Mouse (Mus musculus) right cerebral cortex, postnatal 14 days (tissue): Measurements from ENCODE around the gene Nmbr.

Source experiments
- DNase-seq: peaks from one replicate; pipeline ENCODE4 v3.0.0; 2022

Nmbr gene

DNA sequence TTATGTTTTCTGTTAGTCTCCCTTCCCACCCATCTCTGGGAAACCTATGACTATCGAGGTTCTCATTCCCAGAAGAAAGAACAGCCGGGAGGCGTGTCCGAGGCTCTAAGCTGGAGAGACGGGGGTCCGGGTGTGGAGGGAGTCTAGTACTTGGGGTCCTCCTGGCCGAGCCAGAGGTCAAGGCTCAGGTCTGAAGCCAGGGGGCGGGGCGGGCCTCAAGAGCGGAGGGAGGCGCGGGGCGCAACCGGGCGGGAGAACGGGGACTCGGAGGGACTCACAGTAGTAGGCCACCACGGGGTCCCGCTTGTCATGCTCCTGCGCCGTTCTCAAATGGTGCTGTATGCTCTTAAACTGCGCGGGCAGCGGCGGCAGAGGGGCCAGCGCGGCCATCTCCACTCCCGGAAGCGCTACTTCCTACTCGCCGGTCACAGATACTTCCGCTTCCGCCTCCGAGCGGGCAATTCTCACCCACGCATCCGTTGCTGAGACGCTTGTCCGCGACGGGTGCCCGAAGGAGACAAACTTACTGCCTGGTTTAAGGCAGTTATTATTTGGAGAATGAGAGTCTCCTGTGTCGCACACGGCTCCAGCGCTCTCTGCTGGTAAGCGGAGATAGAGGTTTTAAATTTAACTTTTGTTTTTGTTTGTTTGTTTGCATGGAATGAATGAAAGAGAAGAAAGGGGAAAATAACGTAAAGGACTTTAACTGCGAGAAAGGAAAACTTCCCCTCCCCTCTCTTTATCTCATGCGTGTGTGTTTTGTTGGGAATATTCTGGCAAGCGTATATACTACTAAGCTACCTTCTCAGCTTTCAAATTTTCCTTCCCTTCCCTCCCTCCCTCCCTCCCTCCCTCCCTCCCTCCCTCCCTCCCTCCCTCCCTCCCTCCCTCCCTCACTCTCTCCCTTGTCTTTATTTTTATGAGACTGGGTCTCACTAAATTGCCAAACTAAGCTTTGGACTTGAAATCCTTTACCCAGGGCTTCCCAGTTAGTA lies at the start of gene Nmbr, which contains the start of gene Vta1:
Gene Nmbr (plus strand): TSS at position 520 of the 995 bp plus-strand sequence.
Gene Vta1 (minus strand): TSS at position 489 of the 995 bp plus-strand sequence.
- DNase-seq: peak; percentile 99

- DNase-seq: no peak
These were observed 44.5 kb upstream of the Nmbr start for GRCm38 (mm10) chr10:14660875-14661274.

DNA sequence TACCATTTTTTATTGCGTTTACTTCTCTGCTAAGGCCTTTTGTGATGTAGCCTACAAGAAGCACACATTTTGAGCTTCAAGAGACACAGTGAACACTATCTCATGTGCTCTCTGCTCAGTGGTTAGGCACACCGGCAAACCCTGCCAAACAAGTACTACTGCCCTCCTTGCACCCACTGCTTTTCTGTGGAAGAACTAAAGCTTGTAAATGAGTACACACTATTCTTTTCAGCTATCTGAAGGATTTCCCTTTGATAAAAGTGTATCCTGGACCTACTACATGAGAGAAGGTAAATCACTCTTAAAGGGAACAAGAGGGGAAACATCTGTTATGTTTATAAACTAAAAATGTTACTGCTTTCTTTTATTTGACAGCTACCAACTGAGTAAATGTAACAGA lies 39.2 kb upstream of the Nmbr start:
- DNase-seq: no peak

DNA sequence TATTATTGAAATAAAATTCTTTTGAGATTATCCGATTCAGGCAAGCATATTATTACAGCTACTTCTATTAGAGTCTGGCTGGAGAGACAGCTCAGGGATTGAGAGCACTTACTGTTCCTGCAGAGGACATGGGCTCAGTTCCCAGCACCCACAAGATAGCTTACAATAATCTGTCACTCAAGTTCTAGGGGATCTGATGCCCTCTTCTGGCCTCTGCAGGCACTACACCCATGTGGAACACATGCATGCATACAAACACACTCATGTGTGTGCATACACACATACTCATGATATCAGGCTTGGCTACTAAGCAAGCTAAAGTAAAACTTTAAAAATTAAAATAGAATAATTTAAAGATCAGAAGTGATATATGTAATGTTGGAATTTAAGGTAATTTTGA lies 19.7 kb upstream of the Nmbr start:
- no peak for DNase-seq

DNA sequence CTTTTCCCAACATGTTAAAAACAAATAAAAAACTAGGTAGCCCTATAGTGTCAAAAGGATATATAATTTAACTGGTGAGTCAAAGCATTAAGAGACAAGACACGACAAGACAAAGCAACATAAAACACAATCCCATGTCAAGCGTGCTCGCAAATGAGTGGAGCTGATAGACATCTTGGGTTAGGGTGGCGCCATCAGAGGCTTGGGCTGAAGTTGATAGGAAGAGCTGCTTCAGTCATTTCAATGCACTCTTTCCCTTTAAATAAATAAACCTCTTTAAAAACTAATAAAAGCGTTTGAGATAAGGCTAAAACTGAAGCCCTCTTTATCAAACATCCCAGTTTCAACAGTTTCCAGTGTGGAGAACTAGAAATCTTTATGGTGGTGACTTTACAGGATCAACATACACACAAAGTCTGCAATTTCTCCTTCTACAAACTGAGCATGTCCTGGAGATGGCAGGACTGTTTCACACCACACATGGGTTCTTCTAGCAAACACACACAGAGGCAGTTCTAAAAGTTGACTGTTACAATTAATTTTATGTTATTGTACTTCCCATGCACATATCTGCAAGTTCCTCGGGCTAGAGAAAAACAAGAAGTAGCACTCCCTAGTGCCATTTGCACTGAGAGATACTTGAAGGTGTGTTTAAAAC lies 16.5 kb upstream of the Nmbr start:
- no peak for DNase-seq

DNA sequence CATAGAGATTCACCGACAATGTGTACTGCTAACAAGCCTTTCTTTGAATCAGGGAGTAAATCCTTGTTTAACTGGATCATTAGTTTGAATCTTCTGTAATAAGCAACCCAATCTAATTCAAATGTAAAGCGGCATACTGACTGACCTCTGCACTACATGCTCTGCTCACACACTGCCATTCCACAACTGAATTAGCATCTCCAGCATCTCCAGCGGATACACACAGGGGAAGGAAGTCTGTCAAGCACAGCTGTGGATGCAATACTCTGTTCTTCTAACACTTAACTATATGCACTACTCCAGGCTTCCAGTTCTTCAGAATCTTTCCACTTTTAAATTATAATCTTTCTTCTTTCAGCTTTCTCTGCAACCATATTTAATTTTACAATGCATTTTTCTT lies 15.0 kb upstream of the Nmbr start:
- no peak for DNase-seq

DNA sequence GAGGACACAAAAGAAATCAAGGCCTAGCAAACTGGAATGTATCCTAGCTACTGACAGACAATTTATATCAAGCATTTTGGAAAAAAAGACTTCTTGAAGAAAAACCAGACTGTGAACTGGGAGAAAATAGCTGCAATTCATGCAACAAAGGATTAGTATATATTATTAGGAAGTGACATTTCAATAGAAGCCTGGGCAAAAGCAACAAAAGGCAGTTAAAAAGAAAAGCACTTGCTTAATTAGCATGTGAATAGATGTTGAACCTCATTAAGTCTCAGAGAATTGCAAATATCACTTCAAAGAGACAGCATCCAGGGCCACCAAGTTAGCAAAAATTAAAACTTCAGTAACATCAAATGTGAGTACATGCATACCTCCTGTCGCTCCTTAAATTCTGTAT lies 2.2 kb upstream of the Nmbr start:
- DNase-seq: no peak

GRCm38 (mm10) chr10:14703830-14704420 lies 1.5 kb upstream of the Nmbr start:
- DNase-seq: no peak

DNA sequence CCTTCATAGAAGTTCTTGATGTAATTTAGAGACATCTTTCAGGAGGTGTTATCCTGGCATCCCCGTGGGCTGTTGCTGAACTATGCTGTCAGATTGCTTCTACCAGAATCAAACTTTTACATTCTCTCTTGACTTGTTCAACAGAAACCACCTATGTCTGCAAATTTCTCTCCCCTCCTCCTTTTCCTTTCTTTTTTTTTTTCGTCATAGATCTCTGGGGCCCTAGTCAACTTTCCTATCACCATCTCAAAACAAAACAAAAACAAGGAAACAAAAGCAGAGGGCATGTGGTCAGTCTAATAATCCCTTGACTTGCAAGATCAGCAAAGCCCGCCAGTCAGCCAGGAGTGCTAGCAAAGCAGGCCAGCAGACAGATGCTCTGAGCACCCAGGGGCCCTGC lies 12.7 kb downstream of the Nmbr start, which contains the start of gene Gje1:
Gene Gje1 (minus strand): TSS at position 101 of the 400 bp plus-strand sequence.
- no peak for DNase-seq

GRCm38 (mm10) chr10:14725671-14726070 lies 20.3 kb downstream of the Nmbr start:
- no peak for DNase-seq

- DNase-seq: peak; percentile 18
These were observed 28.9 kb downstream of the Nmbr start for GRCm38 (mm10) chr10:14734285-14734684.

- peak; percentile 17 for DNase-seq
These were observed 54.5 kb downstream of the Nmbr start for GRCm38 (mm10) chr10:14759665-14760558.

DNA sequence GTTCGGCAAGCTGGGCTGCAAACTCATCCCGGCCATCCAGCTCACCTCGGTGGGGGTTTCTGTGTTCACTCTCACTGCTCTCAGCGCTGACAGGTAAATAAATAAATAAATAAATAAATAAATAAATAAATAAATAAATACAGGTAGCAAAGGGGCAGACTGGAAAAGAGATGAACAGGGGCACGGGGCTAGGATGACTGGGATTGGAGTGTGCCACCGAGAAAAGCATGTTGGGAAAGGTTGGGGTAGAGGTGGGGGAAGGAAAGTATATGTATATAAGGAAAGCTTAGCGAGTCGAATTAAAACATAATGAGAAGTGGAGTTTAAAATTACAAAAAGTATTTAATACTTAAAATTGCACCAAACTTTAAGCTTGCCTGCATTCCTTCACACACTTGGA lies 55.2 kb downstream of the Nmbr start:
- no peak for DNase-seq

GRCm38 (mm10) chr10:14770227-14770910 lies 65.0 kb downstream of the Nmbr start:
- DNase-seq: no peak

DNA sequence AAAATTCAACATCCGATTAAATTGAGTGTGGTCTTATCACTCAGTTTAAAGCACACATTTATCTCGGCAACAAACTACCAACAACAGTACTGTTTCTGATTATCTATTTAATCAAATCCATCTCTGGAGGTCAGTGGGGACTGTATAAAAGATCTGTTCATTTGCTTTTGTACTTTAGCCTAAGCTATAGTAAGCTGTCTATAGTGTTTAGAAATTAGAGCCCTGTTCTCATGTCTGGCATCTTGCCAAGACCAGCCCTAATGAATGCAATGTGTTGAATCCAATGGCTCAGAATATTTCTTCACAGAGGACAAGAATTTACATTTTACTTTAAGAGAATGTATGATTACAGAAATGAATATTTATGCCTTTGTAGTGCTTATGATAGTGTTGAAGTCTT lies 69.1 kb downstream of the Nmbr start:
- no peak for DNase-seq

DNA sequence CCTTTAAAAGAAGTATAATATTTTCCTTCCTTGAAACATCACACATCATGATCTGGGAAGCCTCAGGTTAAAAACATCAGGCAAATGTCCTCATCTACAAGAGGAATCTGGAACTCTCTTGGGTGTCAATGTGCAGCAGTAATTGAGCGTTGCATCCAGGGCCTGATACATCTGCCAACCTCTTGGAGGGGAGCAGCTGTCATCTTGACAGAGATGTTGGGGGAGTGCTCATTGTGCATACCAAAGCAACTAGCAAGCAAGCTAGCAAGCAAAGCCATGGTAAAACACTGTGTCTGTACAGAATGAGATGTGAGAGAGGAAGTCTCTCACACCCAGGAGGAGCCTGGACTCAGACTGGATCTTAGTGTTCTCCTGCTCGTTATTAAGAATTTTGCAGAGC lies 84.6 kb downstream of the Nmbr start:
- no peak for DNase-seq

DNA sequence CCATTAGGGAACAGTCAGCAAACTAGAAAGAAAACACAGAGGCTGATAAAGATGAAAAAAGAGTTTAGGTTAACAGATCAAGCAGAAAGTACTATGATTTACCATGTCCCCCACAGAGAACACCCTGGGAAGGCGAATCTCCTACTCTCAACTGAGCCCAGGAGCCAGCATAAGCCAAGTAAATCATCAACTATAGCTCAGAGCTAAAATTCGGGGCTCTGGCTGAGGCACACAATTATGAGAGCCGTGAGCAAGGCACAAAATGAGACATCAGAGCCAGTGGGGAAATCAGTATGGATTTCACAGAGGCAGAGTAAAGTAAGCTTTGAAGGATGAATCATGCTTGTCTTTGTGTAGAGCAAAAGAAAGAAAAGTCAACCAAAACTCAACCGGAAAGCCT lies 111.6 kb downstream of the Nmbr start:
- DNase-seq: no peak
